8 mouse cellular contexts compared by ENCODE assay signal in the genomic region with DNA sequence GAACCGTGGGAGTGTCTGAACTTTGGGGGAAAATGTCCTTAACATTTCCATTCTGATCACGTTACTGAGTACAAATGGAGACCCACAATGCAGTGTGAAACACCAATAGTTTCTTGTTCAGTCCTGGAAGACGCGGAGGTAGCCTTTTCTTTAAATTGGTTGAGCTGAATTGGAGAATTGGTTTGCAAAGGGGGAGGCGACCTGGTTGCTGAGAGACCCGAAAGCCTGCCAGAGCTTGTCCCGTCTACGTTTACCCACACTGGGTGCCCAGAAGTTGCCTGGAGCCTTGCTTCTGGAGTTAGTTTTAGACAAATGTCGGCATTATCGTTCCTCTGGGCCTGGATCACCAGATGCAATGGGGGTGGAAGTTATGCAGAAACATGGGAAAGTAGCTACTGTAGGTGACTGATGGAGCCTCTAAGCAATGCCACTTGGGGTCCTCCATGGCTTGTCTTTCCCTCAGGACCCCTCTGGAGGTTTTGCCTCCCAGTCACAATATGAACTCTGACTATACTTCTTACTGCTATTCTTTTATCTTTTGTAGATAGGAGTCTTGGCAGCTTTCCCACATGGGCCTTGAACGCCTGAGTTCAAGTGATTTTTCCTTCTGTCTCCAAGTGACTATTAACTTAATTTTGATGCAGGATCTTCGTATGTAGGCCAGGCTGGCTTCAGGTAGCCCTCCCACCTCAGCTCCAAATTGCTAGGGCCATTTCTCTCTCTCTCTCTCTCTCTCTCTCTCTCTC. TPM values are rescaled to one million over a fixed set of nuclear protein-coding genes. Genes with fewer than 3 reads are reported as not detected.
DNase-seq lines count a peak whose midpoint lies in the region; ATAC-seq lines count a peak whose summit lies in the region.

No protein-coding gene starts in this region.

- ATAC-seq in lung, embryonic 15.5 days (ENCODE audit: borderline replicate concordance, extremely low read depth, low FRiP score, low TSS enrichment) = no peak
- ATAC-seq in hindbrain, embryonic 15.5 days (ENCODE audit: low FRiP score, low read depth) = peak; percentile 36; the same call in 1 of the 2 replicates
- no peak for ATAC-seq in neural tube, embryonic 14.5 days (ENCODE audit: low read depth)

- no peak overlapping the region for H3K4me3 ChIP-seq in lung, embryonic 15.5 days
- H3K4me3 ChIP-seq in hindbrain, embryonic 15.5 days = peak overlapping the region; percentile 60
- H3K4me3 ChIP-seq in neural tube, embryonic 14.5 days (ENCODE audit: low read depth, low read length) = peak overlapping the region; percentile 47

- H3K36me3 ChIP-seq in lung, embryonic 15.5 days = no peaks in the 10 kb centered on the region
- H3K36me3 ChIP-seq in hindbrain, embryonic 15.5 days = no peaks in the 10 kb centered on the region
- H3K36me3 ChIP-seq in neural tube, embryonic 14.5 days (ENCODE audit: control insufficient read depth, insufficient read depth, low read length) = no peaks in the 10 kb centered on the region

- H3K4me1 ChIP-seq in lung, embryonic 15.5 days = peaks cover 40% of the 10 kb centered on the region
- peaks cover 34% of the 10 kb centered on the region for H3K4me1 ChIP-seq in hindbrain, embryonic 15.5 days (replicated peaks)
- H3K4me1 ChIP-seq in neural tube, embryonic 14.5 days (ENCODE audit: control insufficient read depth, insufficient read depth, low read length) = peaks cover 15% of the 10 kb centered on the region

- peak; percentile 50 for DNase-seq in cerebellum, adult 9-11 months
- DNase-seq in cerebellum, postnatal 36 days = no peak
- DNase-seq in lung, postnatal 25 days (ENCODE audit: low spot score) = no peak
- no peak for DNase-seq in thymus, postnatal 36 days
- DNase-seq in layer of hippocampus, postnatal 25 days (ENCODE audit: extremely low spot score in 1 of 2, low spot score in 1 of 2) = no peak

- H3K27me3 ChIP-seq in lung, embryonic 15.5 days = no peaks in the 10 kb centered on the region
- no peaks in the 10 kb centered on the region for H3K27me3 ChIP-seq in hindbrain, embryonic 15.5 days
- H3K27me3 ChIP-seq in neural tube, embryonic 14.5 days (ENCODE audit: control insufficient read depth, insufficient read depth, low read length) = no peaks in the 10 kb centered on the region

- H3K9ac ChIP-seq in lung, embryonic 15.5 days = no peak overlapping the region
- H3K9ac ChIP-seq in hindbrain, embryonic 15.5 days = 0 out of 2 replicates have a peak overlapping the region, but pooled peaks have one; percentile 73
- H3K9ac ChIP-seq in neural tube, embryonic 14.5 days (replicated peaks; ENCODE audit: low read depth, low read length) = 0 out of 2 replicates have a peak overlapping the region, but pooled peaks have one; percentile 66

- H3K4me2 ChIP-seq in lung, embryonic 15.5 days = 0 out of 2 replicates have a peak overlapping the region, but pooled peaks have one; percentile 99
- peak overlapping the region; percentile 90 for H3K4me2 ChIP-seq in hindbrain, embryonic 15.5 days
- H3K4me2 ChIP-seq in neural tube, embryonic 14.5 days (ENCODE audit: low read depth, low read length) = peak overlapping the region; percentile 90

- H3K27ac ChIP-seq in lung, embryonic 15.5 days = no peak overlapping the region
- peak overlapping the region; percentile 68 for H3K27ac ChIP-seq in hindbrain, embryonic 15.5 days (replicated peaks)
- H3K27ac ChIP-seq in neural tube, embryonic 14.5 days (ENCODE audit: low read depth, low read length) = peak overlapping the region; percentile 70

- H3K9me3 ChIP-seq in lung, embryonic 15.5 days = no peaks in the 10 kb centered on the region
- H3K9me3 ChIP-seq in hindbrain, embryonic 15.5 days = no peaks in the 10 kb centered on the region
- no peaks in the 10 kb centered on the region for H3K9me3 ChIP-seq in neural tube, embryonic 14.5 days (ENCODE audit: control insufficient read depth, low read length)

- 62% methylated on average over 12 of the region's 12 CpGs for WGBS in lung, embryonic 15.5 days
- 65% methylated on average over 12 of the region's 12 CpGs for WGBS in hindbrain, embryonic 15.5 days
- WGBS in neural tube, embryonic 14.5 days = 58% methylated on average over 12 of the region's 12 CpGs

RNA-seq across cellular contexts. Expression of a gene that starts 1.7 kb away (rescaled TPM):
- 4.2 and 6.7 TPM in 2 replicates for polyA plus RNA-seq in lung, embryonic 15.5 days (2015; fragmentation: Nextera tagmentation; extraction: Ambion mirVana)
- polyA plus RNA-seq in hindbrain, embryonic 15.5 days (2015; fragmentation: Nextera tagmentation; extraction: Ambion mirVana) = 30.4 and 35.2 TPM in 2 replicates
- 9.8 and 13.7 TPM in 2 replicates for polyA plus RNA-seq in neural tube, embryonic 14.5 days (2014; fragmentation: Nextera tagmentation; extraction: Ambion mirVana)
- total RNA-seq in layer of hippocampus, postnatal 25 days (2021) = 10 to 100 TPM; 53.2 to 66.7 TPM

RNA-seq across cellular contexts. Expression of a gene that starts 12.6 kb away (rescaled TPM):
- polyA plus RNA-seq in lung, embryonic 15.5 days (2015; fragmentation: Nextera tagmentation; extraction: Ambion mirVana) = 18.7 and 20.2 TPM in 2 replicates
- polyA plus RNA-seq in hindbrain, embryonic 15.5 days (2015; fragmentation: Nextera tagmentation; extraction: Ambion mirVana) = 2.0 and 2.9 TPM in 2 replicates
- polyA plus RNA-seq in neural tube, embryonic 14.5 days (2014; fragmentation: Nextera tagmentation; extraction: Ambion mirVana) = 0.43 and 0.76 TPM in 2 replicates
- under 1 TPM in 1 of 2 experiments, not detected in 1; 0.57 TPM for total RNA-seq in layer of hippocampus, postnatal 25 days (2021)

RNA-seq across cellular contexts. Expression of a gene that starts 30.0 kb away (rescaled TPM):
- 1,835 and 1,898 TPM in 2 replicates for polyA plus RNA-seq in lung, embryonic 15.5 days (2015; fragmentation: Nextera tagmentation; extraction: Ambion mirVana)
- polyA plus RNA-seq in hindbrain, embryonic 15.5 days (2015; fragmentation: Nextera tagmentation; extraction: Ambion mirVana) = 5,846 and 6,036 TPM in 2 replicates
- polyA plus RNA-seq in neural tube, embryonic 14.5 days (2014; fragmentation: Nextera tagmentation; extraction: Ambion mirVana) = 5,364 and 5,581 TPM in 2 replicates
- 100 to 1,000 TPM; 338 to 387 TPM for total RNA-seq in layer of hippocampus, postnatal 25 days (2021)

RNA-seq across cellular contexts. Expression of a gene that starts 37.0 kb away (rescaled TPM):
- polyA plus RNA-seq in lung, embryonic 15.5 days (2015; fragmentation: Nextera tagmentation; extraction: Ambion mirVana) = 109 and 114 TPM in 2 replicates
- polyA plus RNA-seq in hindbrain, embryonic 15.5 days (2015; fragmentation: Nextera tagmentation; extraction: Ambion mirVana) = 168 and 179 TPM in 2 replicates
- polyA plus RNA-seq in neural tube, embryonic 14.5 days (2014; fragmentation: Nextera tagmentation; extraction: Ambion mirVana) = 195 and 199 TPM in 2 replicates
- total RNA-seq in layer of hippocampus, postnatal 25 days (2021) = 10 to 100 TPM; 69.5 to 72.0 TPM

RNA-seq across cellular contexts. Expression of a gene that starts 53.8 kb away (rescaled TPM):
- 35.3 and 46.2 TPM in 2 replicates for polyA plus RNA-seq in lung, embryonic 15.5 days (2015; fragmentation: Nextera tagmentation; extraction: Ambion mirVana)
- polyA plus RNA-seq in hindbrain, embryonic 15.5 days (2015; fragmentation: Nextera tagmentation; extraction: Ambion mirVana) = 31.2 and 32.0 TPM in 2 replicates
- 11.2 and 12.1 TPM in 2 replicates for polyA plus RNA-seq in neural tube, embryonic 14.5 days (2014; fragmentation: Nextera tagmentation; extraction: Ambion mirVana)
- 10 to 100 TPM; 15.5 to 16.5 TPM for total RNA-seq in layer of hippocampus, postnatal 25 days (2021)
